Comparison of ENCODE assay signal across 18 mouse cellular contexts in genomic region chr12:82179626-82180025, GRCm38 (mm10). TPM values are rescaled to one million over a fixed set of nuclear protein-coding genes. Genes with fewer than 3 reads are reported as not detected.
DNase-seq lines count a peak whose midpoint lies in the region.
"Had no signal": no experiment of that assay in that cellular context is flagged by ENCODE, and none has a peak within 500 bp of the region (broad histone marks: within the 10 kb centered on the region; RNA-seq: fewer than 3 reads in every experiment).

No protein-coding gene starts in this region.

- no peaks in the 10 kb centered on the region for H3K36me3 ChIP-seq in splenic B cell, adult 2 months (ENCODE audit: control insufficient read depth, insufficient read depth, low read length, poor library complexity, severe bottlenecking)

- no peaks in the 10 kb centered on the region for H3K27me3 ChIP-seq in splenic B cell, adult 2 months (ENCODE audit: control insufficient read depth, insufficient read depth, low read length, poor library complexity, severe bottlenecking)
- H3K27me3 ChIP-seq: CH12.LX; embryonic facial prominence, embryonic 13.5 days; heart, embryonic 15.5 days; hindbrain, embryonic 15.5 days had no signal

- peak; percentile 27 for DNase-seq in adrenal gland, adult 2 months
- DNase-seq in adrenal gland, postnatal 25 days, result no peak
- DNase-seq in spleen, postnatal 36 days (ENCODE audit: low spot score in 2 of 2), result peak; percentile 27 to 43
- DNase-seq in spleen, postnatal 14 days (ENCODE audit: low spot score in 2 of 2), result no peak
- peak; percentile 55 for DNase-seq in splenic B cell, adult 2 months (ENCODE audit: low read depth, low spot score)
- DNase-seq in cerebellum, postnatal 10 days, result no peak
- no peak for DNase-seq in frontal cortex, postnatal 10 days (ENCODE audit: low spot score in 2 of 2)
- DNase-seq: adrenal gland, adult 8-10 months; cerebellum, adult 11-12 months; cerebellum, adult 9-10 months; cerebellum, postnatal 36 days; gastrocnemius, postnatal 36 days; heart, adult 18-20 months; heart, postnatal 14 days had no signal

RNA-seq across cellular contexts. Expression of gene Sipa1l1, which starts 10.5 kb away (rescaled TPM):
- total RNA-seq in adrenal gland, adult 2 months (2021), result 10 to 100 TPM; 25.1 to 29.7 TPM
- polyA plus RNA-seq in adrenal gland, adult 2 months (2012; rRNA removed), result 9.1 and 9.7 TPM in 2 replicates
- total RNA-seq in adrenal gland, postnatal 25 days (2021), result 30.1 and 30.6 TPM in 2 replicates

Comparison
In these comparisons a context has a peak if more than half of its experiments do, and no peak if none do; other contexts are left out.
1. DNase-seq: peak in adrenal gland, adult 2 months (single experiment), spleen, postnatal 36 days (2 of 2) and splenic B cell, adult 2 months (single experiment); none in adrenal gland, postnatal 25 days (single experiment), spleen, postnatal 14 days (0 of 2), cerebellum, postnatal 10 days (0 of 2) and frontal cortex, postnatal 10 days (0 of 2).